Mouse (Mus musculus) kidney, postnatal 36 days (tissue): ENCODE measurements around the gene Bmp2k.

Experiments used
- DNase-seq, 2 experiments: peaks; one replicate each; pipeline ENCODE4 v3.0.0; 2021 to 2022; ENCODE audit warnings: mixed read lengths in 2 of 2

The Bmp2k gene

DNA sequence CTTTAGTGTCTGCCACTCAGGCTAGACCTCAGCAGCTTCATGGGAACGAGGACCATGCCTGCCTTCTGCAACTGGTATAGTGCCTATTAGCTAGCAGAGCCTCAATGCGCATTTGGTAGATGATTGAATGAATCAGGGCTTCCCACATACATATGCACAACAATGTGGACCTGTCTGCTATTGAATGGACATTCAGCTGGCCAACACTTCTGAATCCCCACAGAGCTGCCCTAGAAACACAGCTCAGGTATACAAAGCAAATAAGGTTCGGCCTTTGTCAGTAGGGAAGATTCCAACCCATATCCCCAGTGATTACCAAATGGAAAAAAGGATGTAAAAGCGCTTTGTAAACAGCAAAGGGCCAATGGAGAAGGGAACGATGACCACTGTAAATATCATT, 113.2 kb downstream of the Bmp2k start:
- no peak for DNase-seq

DNA sequence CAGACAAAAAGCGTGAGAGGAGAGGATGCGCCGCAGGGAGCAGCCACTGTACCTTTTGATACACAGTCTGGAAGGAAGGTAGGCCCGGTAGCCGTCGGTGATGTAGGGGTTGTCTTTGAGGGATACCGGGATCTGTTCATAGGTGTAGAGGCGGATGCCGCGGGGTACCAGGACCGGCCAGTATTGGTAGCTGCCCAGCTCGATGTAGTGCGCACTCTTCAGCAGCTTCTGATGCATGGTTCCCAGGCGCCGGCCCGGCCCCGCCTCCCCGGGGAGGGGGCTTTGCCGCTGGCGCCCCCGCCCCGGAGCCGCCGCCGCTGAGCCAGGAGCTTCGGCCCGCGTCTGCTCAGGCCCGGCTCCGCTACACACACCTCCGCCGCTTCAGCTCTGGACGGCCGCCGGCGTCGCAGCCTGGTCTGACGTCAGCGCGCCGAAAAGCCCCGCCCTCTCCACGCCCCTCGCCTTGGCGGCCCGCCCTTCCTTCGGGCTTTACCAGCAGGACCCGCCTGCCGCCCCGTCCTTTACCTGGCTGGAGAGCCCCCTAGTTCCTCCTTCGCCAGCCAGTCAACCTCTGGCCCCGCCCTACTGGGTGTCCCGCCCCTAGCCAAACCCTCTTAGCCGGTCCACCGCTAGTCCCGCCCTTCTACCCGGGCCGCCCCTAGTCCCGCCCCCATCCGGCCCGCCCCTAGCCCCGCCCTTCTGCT, 113.9 kb downstream of the Bmp2k start, which contains the start of gene Paqr3:
Paqr3 (minus strand) TSS at position 390 of the 704 bp plus-strand sequence.
- peak; percentile 98 for DNase-seq

DNA sequence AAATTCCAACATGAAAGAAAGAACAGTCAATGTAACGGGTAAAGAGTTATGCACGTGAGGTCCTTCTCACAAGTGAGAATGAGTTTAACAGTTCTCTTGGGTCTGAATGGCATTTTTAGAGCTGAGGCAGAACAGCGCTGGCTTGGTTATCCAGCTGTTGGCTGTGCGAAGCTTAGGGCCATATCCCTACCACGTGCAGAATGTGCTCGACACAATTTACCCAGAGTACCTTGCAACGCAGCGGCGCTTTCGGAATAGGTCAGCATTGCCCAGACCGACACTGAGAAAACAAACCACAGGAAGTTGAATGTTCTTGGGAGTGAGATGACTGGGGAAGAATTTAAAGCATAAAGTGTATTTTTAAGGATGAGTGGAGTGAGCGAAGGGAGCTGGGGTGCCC, 127.5 kb downstream of the Bmp2k start:
- DNase-seq: no peak

DNA sequence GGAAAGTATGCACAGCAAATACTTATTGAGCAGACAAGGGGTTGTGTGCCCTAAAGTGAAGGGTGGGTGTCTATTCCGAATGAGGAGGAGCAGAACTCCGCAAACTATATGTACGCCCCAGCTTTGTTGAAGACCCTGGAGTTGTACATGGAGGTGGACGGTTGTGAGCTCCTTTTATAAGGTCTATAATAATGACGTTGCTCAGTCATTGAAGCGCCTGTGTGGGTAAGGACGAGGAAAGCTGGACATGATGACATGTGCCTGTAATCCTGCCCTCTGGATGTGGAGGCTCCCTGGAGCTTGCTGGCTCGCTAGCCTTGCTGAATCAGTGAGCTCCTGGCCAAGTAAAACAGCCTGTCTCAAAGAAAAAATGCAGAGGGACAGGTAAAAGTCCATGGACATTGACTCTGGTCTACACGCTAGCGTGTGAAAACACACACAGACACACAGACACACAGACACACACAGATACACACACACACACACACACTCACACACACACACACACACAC, 128.0 kb downstream of the Bmp2k start:
- DNase-seq: peak in 1 of 2 experiments; percentile 9

DNA sequence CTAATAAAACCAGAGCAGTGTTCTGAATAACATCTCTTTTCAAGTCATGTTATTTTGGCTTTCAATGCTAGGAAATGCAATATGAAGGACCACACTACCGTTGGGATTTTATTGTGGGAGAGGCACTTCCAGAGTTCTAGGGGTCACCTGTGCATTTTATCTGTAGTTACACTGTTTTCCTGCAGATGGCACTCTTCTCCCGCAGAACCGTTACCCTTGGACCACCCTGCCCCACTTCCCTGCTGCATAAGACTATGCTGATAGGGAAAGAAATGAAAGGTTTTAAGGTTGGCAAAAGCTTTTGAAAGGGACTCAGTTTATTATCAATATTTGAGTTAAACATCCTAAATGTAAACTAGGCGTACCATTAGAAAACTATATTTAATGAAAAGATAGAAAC, 128.5 kb downstream of the Bmp2k start:
- DNase-seq: peak; percentile 20 to 37

DNA sequence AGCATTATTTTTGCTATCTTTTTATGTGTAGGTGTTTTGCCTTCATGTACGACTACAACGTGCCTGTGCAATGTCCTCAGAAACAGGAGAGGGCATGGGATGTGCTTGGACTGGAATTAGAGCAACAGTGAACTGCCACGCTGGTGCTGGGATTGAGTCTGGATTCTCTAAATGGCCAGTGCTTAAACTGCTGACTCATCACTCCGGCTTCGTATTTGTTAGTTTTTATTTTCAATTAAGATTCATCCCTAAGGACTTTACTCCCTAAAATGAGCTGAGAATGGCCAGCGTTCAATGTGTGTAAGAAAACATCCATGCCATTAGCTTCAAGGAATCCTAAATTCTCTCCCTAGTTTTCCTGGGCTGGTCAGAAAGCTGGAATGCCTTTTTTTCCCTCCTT, 129.8 kb downstream of the Bmp2k start:
- no peak for DNase-seq

DNA sequence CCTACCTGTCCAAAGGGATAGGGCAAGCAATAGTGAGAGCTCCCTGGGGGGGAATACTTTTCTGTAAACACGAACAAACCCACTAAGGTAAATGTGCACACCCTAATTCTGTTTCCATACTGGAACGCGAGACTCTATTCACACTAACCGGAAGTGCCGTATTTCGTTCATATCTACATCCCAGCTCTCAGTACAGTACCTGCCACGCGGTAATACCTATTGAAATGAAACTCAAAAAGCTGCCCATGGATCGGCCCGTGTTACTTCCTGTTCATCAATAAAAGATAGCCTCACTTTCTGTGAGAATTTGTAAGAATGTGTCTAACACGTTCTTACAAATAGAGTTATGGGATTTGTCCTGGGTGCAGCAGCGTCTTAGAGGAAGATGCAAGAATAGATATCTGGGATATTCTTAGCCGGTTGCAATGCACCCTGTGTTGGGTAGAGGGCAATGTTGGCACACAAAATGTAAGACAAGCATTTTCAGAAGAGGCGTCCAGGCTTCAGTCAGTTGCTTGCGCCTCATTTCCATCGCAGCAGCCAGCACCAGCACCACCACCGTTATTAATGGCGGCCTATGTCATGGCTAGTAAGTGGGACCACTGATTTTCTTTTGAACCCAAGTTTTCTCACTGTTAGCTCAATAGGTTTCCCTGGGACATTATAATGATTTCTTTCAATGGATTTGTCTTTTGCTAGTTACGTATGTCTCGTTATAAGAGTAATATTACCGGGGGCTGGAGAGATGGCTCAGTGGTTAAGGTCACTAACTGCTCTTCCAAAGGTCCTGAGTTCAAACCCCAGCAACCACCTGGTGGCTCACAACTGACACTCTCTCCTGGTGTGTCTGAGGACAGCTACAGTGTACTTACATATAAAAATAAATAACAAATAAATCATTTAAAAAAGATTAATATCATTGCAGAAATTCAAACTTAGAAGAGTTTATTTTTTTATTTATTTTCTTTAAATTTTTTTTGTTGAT, 131.0 kb downstream of the Bmp2k start:
- peak; percentile 25 to 71 for DNase-seq

DNA sequence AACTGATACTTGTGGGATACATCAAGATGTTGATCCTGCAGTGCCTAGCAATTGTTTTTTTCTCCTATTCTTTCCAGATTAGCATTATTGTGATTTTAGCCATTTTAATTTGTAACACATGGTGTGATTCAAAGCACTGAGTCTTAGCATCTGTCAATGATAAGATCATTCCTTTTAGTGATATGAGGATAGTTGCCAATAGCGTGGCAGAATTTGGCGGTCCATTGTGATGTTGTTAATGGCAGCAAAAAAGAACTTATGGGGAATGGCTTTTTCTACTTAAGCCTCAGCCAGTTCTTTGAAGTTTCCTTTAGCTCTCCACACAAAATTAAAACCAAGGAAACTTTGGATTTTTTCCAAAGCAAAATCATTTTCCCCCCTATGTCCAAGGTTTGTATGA, 132.1 kb downstream of the Bmp2k start:
- no peak for DNase-seq

DNA sequence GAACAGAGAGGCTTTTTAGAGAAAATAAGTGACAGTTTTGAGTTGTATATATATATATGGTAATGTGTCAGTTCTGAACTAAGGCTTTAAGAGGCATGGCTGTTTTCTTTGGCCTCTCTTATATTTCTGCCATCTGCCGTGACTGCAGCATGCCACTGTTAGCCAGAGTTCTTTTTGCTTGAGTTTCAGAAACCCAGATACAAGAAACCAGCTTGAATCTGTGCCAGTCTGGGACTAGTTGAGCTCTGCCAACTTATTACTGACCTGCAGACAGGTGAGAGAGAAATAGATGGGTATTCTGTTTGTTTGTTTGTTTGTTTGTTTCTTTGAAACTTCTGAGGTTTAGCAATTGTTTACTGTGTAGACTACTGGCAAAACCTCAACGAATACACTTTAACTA, 137.8 kb downstream of the Bmp2k start:
- DNase-seq: no peak
